Mouse (Mus musculus): ENCODE results near the gene Eef2kmt. TPM values are rescaled to one million over a fixed set of nuclear protein-coding genes. Genes with fewer than 3 reads are reported as not detected.

Eef2kmt gene
- total RNA-seq (2021) (1 to 10 TPM; 6.9 to 8.2 TPM), polyA plus RNA-seq (2012; rRNA removed) (27.9 and 29.7 TPM in 2 replicates)
- long read RNA-seq, transcript Eef2kmt-201 (8 exons, 2,170 nt) = major isoform, 13 of 18 reads
- long read RNA-seq, partial matches to known transcripts = 1 of 18 reads
- long read RNA-seq, other reads (novel, unspliced or antisense) = 2 of 18 reads

- intact Hi-C loops (cut with DNase I) = loop anchor here (2.0 to 10.0 kb wide), 2 partner anchors 53 to 1041 kb away; partner anchors contain the start of gene Crebbp
- DNase-seq = peak; percentile 98 to 99
Measured at GRCm38 (mm10) chr16:5255779-5256496, at the start of gene Eef2kmt. TSS of gene Eef2kmt (minus strand) at chr16:5255983.

GRCm38 (mm10) chr16:5295238-5295637 is 39.5 kb upstream of the Eef2kmt start:
- intact Hi-C loops (cut with DNase I) = no loop called here
- Histone ChIP-seq H3K9ac (ENCODE audit: low read depth, low read length) (no peak overlapping the region), H3K27me3 (ENCODE audit: control insufficient read depth, insufficient read depth, low read length) (no peaks in the 10 kb centered on the region), H3K79me2 (replicated peaks; ENCODE audit: control insufficient read depth, insufficient read depth, low read length) (no peaks in the 10 kb centered on the region), H3K4me1 (ENCODE audit: control insufficient read depth, insufficient read depth, low read length) (no peaks in the 10 kb centered on the region), H3K27ac (no peak overlapping the region), H3K36me3 (ENCODE audit: control insufficient read depth, insufficient read depth, low read length) (no peaks in the 10 kb centered on the region), H3K4me3 (no peak overlapping the region)
- 31% methylated on average over 5 of the region's 5 CpGs for WGBS
- no peak for DNase-seq
- no peak for TF ChIP-seq POLR2A (IDR thresholded peaks at IDR 0.05; ENCODE audit: insufficient read depth, low read depth, low read length)
- TF ChIP-seq EP300 (IDR thresholded peaks at IDR 0.05; ENCODE audit: insufficient read depth, low read depth, low read length) = no peak
- no peak for TF ChIP-seq CTCF (IDR thresholded peaks at IDR 0.05)

More at GRCm38 (mm10) chr16:5255779-5256496, at the start of gene Eef2kmt:
- no peaks in the 10 kb centered on the region for H3K79me2 ChIP-seq (replicated peaks; ENCODE audit: control insufficient read depth, insufficient read depth, low read length)
- H3K27ac ChIP-seq = peak within 1 kb of the TSS; percentile 75
- WGBS = 3% methylated on average over 57 of the region's 57 CpGs
- TF ChIP-seq CTCF (IDR thresholded peaks at IDR 0.05) = peak; percentile 92
- peak; percentile 60; the same call in 1 of the 2 replicates for TF ChIP-seq POLR2A (IDR thresholded peaks at IDR 0.05; ENCODE audit: insufficient read depth, low read depth, low read length)
- 0 out of 2 replicates have a peak, but pooled peaks have one; percentile 15 for TF ChIP-seq EP300 (IDR thresholded peaks at IDR 0.05; ENCODE audit: insufficient read depth, low read depth, low read length)
- H3K36me3 ChIP-seq (ENCODE audit: control insufficient read depth, insufficient read depth, low read length) = no peaks in the 10 kb centered on the region
- peak within 1 kb of the TSS; percentile 78 for H3K4me3 ChIP-seq
- no peaks in the 10 kb centered on the region for H3K27me3 ChIP-seq (ENCODE audit: control insufficient read depth, insufficient read depth, low read length)
- H3K4me1 ChIP-seq (ENCODE audit: control insufficient read depth, insufficient read depth, low read length) = peaks cover 2% of the 10 kb centered on the region
- H3K9ac ChIP-seq (ENCODE audit: low read depth, low read length) = peak within 1 kb of the TSS; percentile 68

DNA sequence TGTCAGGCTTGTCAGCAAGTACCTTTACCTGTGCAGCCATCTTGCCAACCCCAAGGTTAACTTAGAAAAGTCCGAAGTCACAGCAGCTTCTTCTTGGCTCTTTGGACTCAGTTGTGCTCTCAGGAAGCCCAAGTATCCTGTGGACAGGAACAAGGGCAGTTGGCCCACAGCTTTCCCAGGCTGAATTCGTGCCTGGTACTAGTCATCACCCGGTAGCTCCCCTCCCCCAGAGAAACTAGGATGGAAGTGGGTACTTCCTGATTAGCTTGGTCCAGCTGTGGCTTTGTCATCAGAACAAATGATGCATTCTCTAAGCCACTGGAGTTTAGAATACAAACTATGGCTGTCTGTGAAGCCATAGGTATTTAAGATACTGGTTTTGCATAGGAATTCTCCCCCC is 29.6 kb upstream of the Eef2kmt start:
- DNase-seq = no peak
- no peaks in the 10 kb centered on the region for H3K27me3 ChIP-seq (ENCODE audit: control insufficient read depth, insufficient read depth, low read length)
- no peaks in the 10 kb centered on the region for H3K36me3 ChIP-seq (ENCODE audit: control insufficient read depth, insufficient read depth, low read length)
- no peak for TF ChIP-seq CTCF (IDR thresholded peaks at IDR 0.05)
- no peak for TF ChIP-seq POLR2A (IDR thresholded peaks at IDR 0.05; ENCODE audit: insufficient read depth, low read depth, low read length)
- no peaks in the 10 kb centered on the region for H3K4me1 ChIP-seq (ENCODE audit: control insufficient read depth, insufficient read depth, low read length)
- no peak overlapping the region for H3K4me3 ChIP-seq
- intact Hi-C loops (cut with DNase I) = no loop called here
- H3K79me2 ChIP-seq (replicated peaks; ENCODE audit: control insufficient read depth, insufficient read depth, low read length) = no peaks in the 10 kb centered on the region
- H3K9ac ChIP-seq (ENCODE audit: low read depth, low read length) = no peak overlapping the region
- WGBS = 52% methylated on average over 3 of the region's 3 CpGs
- H3K27ac ChIP-seq = no peak overlapping the region

GRCm38 (mm10) chr16:5282686-5283085 is 26.9 kb upstream of the Eef2kmt start:
- Histone ChIP-seq H3K36me3 (ENCODE audit: control insufficient read depth, insufficient read depth, low read length) (no peaks in the 10 kb centered on the region), H3K4me3 (no peak overlapping the region), H3K27me3 (ENCODE audit: control insufficient read depth, insufficient read depth, low read length) (no peaks in the 10 kb centered on the region), H3K79me2 (replicated peaks; ENCODE audit: control insufficient read depth, insufficient read depth, low read length) (no peaks in the 10 kb centered on the region), H3K4me1 (ENCODE audit: control insufficient read depth, insufficient read depth, low read length) (no peaks in the 10 kb centered on the region), H3K9ac (ENCODE audit: low read depth, low read length) (no peak overlapping the region), H3K27ac (no peak overlapping the region)
- DNase-seq = no peak
- TF ChIP-seq EP300 (IDR thresholded peaks at IDR 0.05; ENCODE audit: insufficient read depth, low read depth, low read length) (no peak), POLR2A (IDR thresholded peaks at IDR 0.05; ENCODE audit: insufficient read depth, low read depth, low read length) (no peak), CTCF (IDR thresholded peaks at IDR 0.05) (no peak)
- 81% methylated on average over 9 of the region's 9 CpGs for WGBS
- intact Hi-C loops (cut with DNase I) = no loop called here

DNA sequence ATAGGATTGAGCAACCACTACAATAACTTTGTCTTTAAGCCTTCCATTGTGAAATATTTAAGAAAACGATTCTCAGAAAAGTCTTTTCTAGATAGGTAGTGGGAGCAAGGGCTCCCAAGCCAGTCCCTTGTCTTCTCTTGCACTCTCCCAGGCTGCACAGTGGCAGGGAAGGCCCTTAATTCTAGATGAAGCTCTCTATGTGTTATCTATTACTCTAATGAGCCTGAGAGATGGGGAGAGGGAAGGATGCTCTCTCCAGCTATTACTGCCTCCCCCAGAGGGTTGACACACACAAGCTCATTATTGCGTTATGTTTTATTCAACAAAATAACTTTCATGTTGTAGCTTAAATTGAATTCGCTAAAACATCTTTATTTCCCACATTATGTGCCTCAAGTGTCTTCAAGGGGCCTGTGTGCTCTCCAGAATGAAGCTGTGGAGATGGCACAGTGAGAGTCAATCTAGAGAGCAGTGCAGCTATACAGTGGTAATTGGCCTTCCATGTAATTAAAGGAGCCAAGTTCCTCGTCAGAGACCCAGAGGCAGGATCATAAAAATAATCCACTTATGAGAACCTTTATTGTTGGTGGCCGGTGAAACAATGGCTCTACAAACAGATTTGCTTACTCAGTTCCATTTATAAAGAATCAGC is 23.9 kb upstream of the Eef2kmt start:
- no peak overlapping the region for H3K4me3 ChIP-seq
- 77% methylated on average over 5 of the region's 5 CpGs for WGBS
- TF ChIP-seq POLR2A (IDR thresholded peaks at IDR 0.05; ENCODE audit: insufficient read depth, low read depth, low read length) (no peak), EP300 (IDR thresholded peaks at IDR 0.05; ENCODE audit: insufficient read depth, low read depth, low read length) (no peak), CTCF (IDR thresholded peaks at IDR 0.05) (no peak)
- H3K79me2 ChIP-seq (replicated peaks; ENCODE audit: control insufficient read depth, insufficient read depth, low read length) = no peaks in the 10 kb centered on the region
- H3K4me1 ChIP-seq (ENCODE audit: control insufficient read depth, insufficient read depth, low read length) = no peaks in the 10 kb centered on the region
- DNase-seq = no peak
- intact Hi-C loops (cut with DNase I) = no loop called here
- H3K9ac ChIP-seq (ENCODE audit: low read depth, low read length) = no peak overlapping the region
- no peak overlapping the region for H3K27ac ChIP-seq
- H3K27me3 ChIP-seq (ENCODE audit: control insufficient read depth, insufficient read depth, low read length) = no peaks in the 10 kb centered on the region
- H3K36me3 ChIP-seq (ENCODE audit: control insufficient read depth, insufficient read depth, low read length) = no peaks in the 10 kb centered on the region

GRCm38 (mm10) chr16:5272371-5272770 is 16.6 kb upstream of the Eef2kmt start:
- Histone ChIP-seq H3K79me2 (replicated peaks; ENCODE audit: control insufficient read depth, insufficient read depth, low read length) (no peaks in the 10 kb centered on the region), H3K27me3 (ENCODE audit: control insufficient read depth, insufficient read depth, low read length) (no peaks in the 10 kb centered on the region), H3K36me3 (ENCODE audit: control insufficient read depth, insufficient read depth, low read length) (no peaks in the 10 kb centered on the region), H3K4me3 (no peak overlapping the region), H3K27ac (no peak overlapping the region), H3K4me1 (ENCODE audit: control insufficient read depth, insufficient read depth, low read length) (no peaks in the 10 kb centered on the region), H3K9ac (ENCODE audit: low read depth, low read length) (no peak overlapping the region)
- no peak for TF ChIP-seq CTCF (IDR thresholded peaks at IDR 0.05)
- TF ChIP-seq EP300 (IDR thresholded peaks at IDR 0.05; ENCODE audit: insufficient read depth, low read depth, low read length) = no peak
- no peak for TF ChIP-seq POLR2A (IDR thresholded peaks at IDR 0.05; ENCODE audit: insufficient read depth, low read depth, low read length)
- no peak for DNase-seq
- WGBS = 73% methylated on average over 3 of the region's 3 CpGs
- intact Hi-C loops (cut with DNase I) = no loop called here

Data from heart, adult 2 months (tissue).